Mouse (Mus musculus) heart, embryonic 10.5 days (tissue): ENCODE data around the gene 4931417E11Rik. TPM values are rescaled to one million over a fixed set of nuclear protein-coding genes. Genes with fewer than 3 reads are reported as not detected.

Experiments used
- polyA plus RNA-seq: library from polyadenylated mRNA; unstranded; fragments of >200 nt; fragmentation: Nextera tagmentation; extraction: Ambion mirVana; gene quantifications from 2 replicates; pipeline ENCODE4 v1.2.1, GENCODE M21; 2016

The 4931417E11Rik gene
- polyA plus RNA-seq, 1 experiment from 2014 or later, result not detected

Other genes starting within 250 kb of the 4931417E11Rik start
- 0.01 and 0.05 TPM in 2 replicates for gene Dnah6, start 248.0 kb downstream of the 4931417E11Rik start, polyA plus RNA-seq
- 241 and 269 TPM in 2 replicates for gene Suclg1, start 221.3 kb downstream of the 4931417E11Rik start, polyA plus RNA-seq